Mouse (Mus musculus) heart, embryonic 16.5 days (tissue): ENCODE measurements around the gene Ccl22. TPM values are rescaled to one million over a fixed set of nuclear protein-coding genes. Genes with fewer than 3 reads are reported as not detected.
A peak's percentile ranks its signal among the peaks of the same experiment; 100 is the strongest.

Experiments
- ATAC-seq: fragments of 200-750 bp; cut with Nextera tagmentation; replicated peaks from 2 replicates; pipeline ENCODE4 v1.8.0; 2017; ENCODE audit warnings: moderate number of reproducible peaks; ENCODE audit not compliant: insufficient read depth, low FRiP score; ENCODE audit errors: extremely low read depth
- H3K27ac ChIP-seq: fragments of 300-500 bp; sonication (generic); 2 replicates; pipeline ENCODE4 v1.5.1; 2014; ENCODE audit warnings: mild to moderate bottlenecking, low read length, control low read depth, moderate library complexity
- H3K27me3 ChIP-seq: fragments of 300-500 bp; sonication (generic); 2 replicates; pipeline ENCODE4 v1.6.1; 2014; ENCODE audit warnings: low read length, mixed read lengths; ENCODE audit not compliant: control insufficient read depth, insufficient read depth
- H3K36me3 ChIP-seq: fragments of 300-500 bp; sonication (generic); 2 replicates; pipeline ENCODE4 v1.6.1; 2014; ENCODE audit not compliant: control insufficient read depth, insufficient read depth
- H3K4me1 ChIP-seq: fragments of 300-500 bp; sonication (generic); 2 replicates; pipeline ENCODE4 v1.6.1; 2014; ENCODE audit warnings: low read length, mixed read lengths; ENCODE audit not compliant: control insufficient read depth, insufficient read depth
- H3K4me2 ChIP-seq: fragments of 300-500 bp; sonication (generic); 2 replicates; pipeline ENCODE4 v1.6.1; 2014; ENCODE audit warnings: low read depth, mild to moderate bottlenecking, control low read depth, low read length
- H3K4me3 ChIP-seq: fragments of 300-500 bp; sonication (generic); 2 replicates; pipeline ENCODE4 v1.5.1; 2014; ENCODE audit warnings: mild to moderate bottlenecking, control low read depth, low read length
- H3K9ac ChIP-seq: fragments of 300-500 bp; sonication (generic); 2 replicates; pipeline ENCODE4 v1.6.1; 2014; ENCODE audit warnings: low read length, control low read depth
- H3K9me3 ChIP-seq: fragments of 300-500 bp; sonication (generic); replicated peaks from 2 replicates; pipeline ENCODE4 v1.6.1; 2016; ENCODE audit warnings: low read length; ENCODE audit not compliant: control insufficient read depth
- WGBS: fragments of 180-500 bp; shearing (Covaris S2); extraction: QIAGEN DNeasy Blood & Tissue Kit; methylation state at CpG from one replicate; pipeline ENCODE4 v1.1.7; 2014; 5-methylcytosine and 5-hydroxymethylcytosine counted together
- polyA plus RNA-seq: library from polyadenylated mRNA; unstranded; fragments of >200 nt; fragmentation: Nextera tagmentation; extraction: Ambion mirVana; gene quantifications from 2 replicates; pipeline ENCODE4 v1.2.1, GENCODE M21; 2015

The Ccl22 gene
- polyA plus RNA-seq, 1 experiment from 2014 or later, result 0.16 TPM

DNA sequence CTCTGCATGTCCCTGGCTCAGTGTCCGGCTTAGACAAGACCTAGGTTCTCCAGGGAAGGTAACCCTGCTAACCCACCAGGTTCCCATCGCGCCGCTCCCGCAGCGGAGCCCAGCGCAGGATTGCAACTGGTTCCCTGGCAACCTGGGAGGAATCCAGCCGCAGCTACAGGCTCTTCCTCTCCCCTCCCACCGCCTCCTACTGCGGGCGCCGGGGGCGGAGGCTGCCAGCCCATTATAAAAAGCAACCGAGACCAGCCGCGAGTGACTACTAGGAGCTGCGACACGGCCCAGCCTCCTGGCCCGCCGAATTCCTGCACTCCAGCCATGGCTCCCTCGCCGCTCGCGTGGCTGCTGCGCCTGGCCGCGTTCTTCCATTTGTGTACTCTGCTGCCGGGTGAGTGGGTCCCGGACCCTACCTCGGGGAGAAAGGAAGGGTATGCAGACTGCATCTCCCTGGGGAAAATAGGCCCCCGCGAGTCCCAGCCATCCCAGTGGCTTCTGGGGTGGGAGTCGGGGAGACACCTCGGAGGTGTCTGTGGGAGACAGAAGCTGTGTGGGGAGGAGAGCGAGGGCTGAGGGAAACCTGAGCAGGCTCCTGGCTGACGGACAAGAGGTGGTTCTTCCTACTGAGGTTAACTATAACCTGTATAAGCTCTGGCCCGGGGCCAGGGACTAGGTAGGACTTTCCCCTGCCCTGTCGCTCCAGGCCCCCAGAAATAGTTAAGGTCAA, 26.7 kb downstream of the Ccl22 start, which contains the start of gene Cx3cl1:
Gene Cx3cl1, plus strand, starts transcription at position 69 of the 730 bp plus-strand sequence.
- peaks cover 16% of the 10 kb centered on the region for H3K27me3 ChIP-seq
- ATAC-seq, result peak; percentile 84
- peak within 1 kb of the TSS; percentile 51; the same call in 1 of the 2 replicates for H3K27ac ChIP-seq
- H3K4me1 ChIP-seq, result peaks cover 16% of the 10 kb centered on the region
- 1% methylated on average over 38 of the region's 38 CpGs for WGBS
- H3K9me3 ChIP-seq, result no peaks in the 10 kb centered on the region
- H3K4me3 ChIP-seq, result peak within 1 kb of the TSS; percentile 64
- H3K9ac ChIP-seq, result peak within 1 kb of the TSS; percentile 76
- peak within 1 kb of the TSS; percentile 87 for H3K4me2 ChIP-seq
- no peaks in the 10 kb centered on the region for H3K36me3 ChIP-seq

DNA sequence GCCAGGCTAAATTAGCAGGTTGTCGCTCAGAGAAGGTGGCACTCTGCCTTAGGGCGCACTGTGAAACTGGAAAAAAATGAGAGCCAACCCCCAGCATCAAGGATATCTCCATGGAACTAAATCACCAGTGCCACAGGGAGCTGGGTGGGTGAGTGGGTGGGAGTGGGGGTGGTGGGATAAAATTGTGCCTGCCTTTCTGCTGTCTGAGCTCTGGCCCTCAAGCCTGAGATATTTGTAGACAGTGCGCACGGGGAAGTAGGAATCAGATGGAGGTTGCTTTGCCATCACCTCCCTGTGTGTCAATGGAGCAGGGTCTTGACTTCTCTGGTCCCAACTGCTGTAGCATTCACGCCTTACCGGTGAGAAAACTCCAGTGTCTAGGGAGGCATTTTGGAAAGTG, 27.7 kb downstream of the Ccl22 start:
- WGBS, result 58% methylated on average over 6 of the region's 6 CpGs
- ATAC-seq, result no peak
- H3K27ac ChIP-seq, result no peak overlapping the region
- H3K9ac ChIP-seq, result no peak overlapping the region
- H3K27me3 ChIP-seq, result peaks cover 16% of the 10 kb centered on the region
- no peaks in the 10 kb centered on the region for H3K9me3 ChIP-seq
- peak overlapping the region; percentile 87 for H3K4me2 ChIP-seq
- H3K4me3 ChIP-seq, result peak overlapping the region; percentile 64
- no peaks in the 10 kb centered on the region for H3K36me3 ChIP-seq
- peaks cover 20% of the 10 kb centered on the region for H3K4me1 ChIP-seq

DNA sequence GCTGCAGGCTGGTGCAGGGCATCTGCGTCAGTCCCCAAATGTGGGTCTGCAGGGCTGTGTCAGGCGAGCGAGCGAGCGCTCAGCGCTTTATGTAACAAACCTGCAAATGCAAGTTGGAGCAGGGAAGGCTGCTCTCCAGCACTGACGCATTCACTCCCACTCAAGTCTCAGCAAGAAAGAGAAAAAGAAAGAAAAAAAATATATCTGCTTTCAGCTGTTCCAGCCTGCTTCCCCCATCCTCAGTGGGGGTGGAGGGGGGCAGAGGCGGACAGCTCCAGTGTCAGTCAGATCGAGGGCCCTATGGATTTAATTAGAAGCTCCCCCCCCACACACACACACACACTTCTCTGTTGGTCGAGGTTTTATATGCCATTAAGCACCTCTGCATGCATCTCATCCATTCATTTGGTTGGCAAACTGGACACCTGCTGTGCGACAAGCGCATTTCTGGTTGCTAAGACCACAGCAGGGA, 28.3 kb downstream of the Ccl22 start:
- H3K4me2 ChIP-seq, result no peak overlapping the region
- no peak for ATAC-seq

DNA sequence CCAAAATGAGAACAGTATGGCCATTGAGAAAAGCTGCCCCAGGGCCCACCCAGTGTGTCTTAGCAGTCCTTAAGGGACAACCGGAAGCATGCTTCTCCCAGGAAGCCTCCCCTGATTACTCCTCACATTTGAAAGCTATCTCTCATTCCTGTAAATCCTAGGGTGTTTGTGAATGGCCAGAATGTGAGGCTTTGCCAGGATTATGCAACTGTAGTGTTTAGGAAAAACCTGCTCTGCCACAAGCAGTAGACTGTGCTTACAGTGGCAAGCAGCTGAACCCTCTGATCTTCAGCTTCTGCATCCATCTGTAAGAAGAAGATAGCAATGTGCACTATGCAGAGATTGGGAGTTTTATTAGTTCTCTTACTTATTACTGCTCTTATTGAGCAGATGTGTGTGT, 29.2 kb downstream of the Ccl22 start:
- WGBS, result 80% methylated on average over 1 of the region's 1 CpGs
- H3K4me3 ChIP-seq, result no peak overlapping the region
- no peak overlapping the region for H3K27ac ChIP-seq
- peaks cover 31% of the 10 kb centered on the region for H3K4me1 ChIP-seq
- no peak overlapping the region for H3K9ac ChIP-seq
- no peaks in the 10 kb centered on the region for H3K9me3 ChIP-seq
- ATAC-seq, result no peak
- no peak overlapping the region for H3K4me2 ChIP-seq
- H3K27me3 ChIP-seq, result peaks cover 16% of the 10 kb centered on the region
- no peaks in the 10 kb centered on the region for H3K36me3 ChIP-seq

More for the DNA sequence above, 28.3 kb downstream of the Ccl22 start:
- 51% methylated on average over 12 of the region's 12 CpGs for WGBS
- Histone ChIP-seq H3K27ac (no peak overlapping the region), H3K9ac (no peak overlapping the region), H3K4me3 (no peak overlapping the region), H3K36me3 (no peaks in the 10 kb centered on the region), H3K27me3 (peaks cover 16% of the 10 kb centered on the region), H3K4me1 (peaks cover 27% of the 10 kb centered on the region), H3K9me3 (no peaks in the 10 kb centered on the region)

DNA sequence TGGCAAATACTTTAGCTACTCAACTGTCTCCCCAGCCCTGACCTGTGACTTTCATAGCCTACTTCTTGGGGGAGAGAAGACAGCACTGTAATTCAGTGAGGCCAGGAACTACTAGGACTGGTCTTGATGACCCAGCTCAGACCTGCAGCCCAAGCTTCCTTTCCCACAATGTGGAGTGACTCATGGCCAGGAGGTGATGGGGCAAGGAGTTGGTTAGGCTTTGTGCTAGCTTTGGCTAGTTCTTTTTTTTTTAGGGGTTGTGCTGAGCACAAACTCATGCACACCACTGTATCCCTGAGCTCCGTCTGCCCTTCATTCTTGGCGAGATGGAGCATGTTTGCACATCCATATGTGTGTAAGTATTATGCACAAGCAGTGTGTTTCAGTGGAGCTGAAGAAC, 31.0 kb downstream of the Ccl22 start:
- Histone ChIP-seq H3K4me1 (peaks cover 28% of the 10 kb centered on the region), H3K4me3 (no peak overlapping the region), H3K36me3 (no peaks in the 10 kb centered on the region), H3K9me3 (no peaks in the 10 kb centered on the region), H3K4me2 (no peak overlapping the region), H3K27me3 (peaks cover 4% of the 10 kb centered on the region), H3K9ac (no peak overlapping the region), H3K27ac (no peak overlapping the region)
- 82% methylated on average over 2 of the region's 2 CpGs for WGBS
- ATAC-seq, result no peak

DNA sequence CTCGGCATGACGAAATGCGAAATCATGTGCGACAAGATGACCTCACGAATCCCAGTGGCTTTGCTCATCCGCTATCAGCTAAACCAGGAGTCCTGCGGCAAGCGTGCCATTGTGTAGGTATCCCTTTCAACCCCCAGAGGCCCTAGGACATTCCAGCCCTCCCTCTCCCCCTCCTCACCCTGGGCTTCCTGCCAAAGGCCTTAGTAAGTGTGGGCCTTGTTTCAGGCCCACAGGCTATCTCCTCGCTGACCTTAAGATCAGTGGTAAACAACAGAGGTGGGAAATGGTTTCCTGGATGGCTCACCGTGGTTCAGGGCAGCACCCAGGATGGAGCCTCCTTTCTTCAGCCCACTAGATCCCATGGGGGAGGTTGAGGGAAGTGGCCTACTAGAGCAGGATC, 32.6 kb downstream of the Ccl22 start:
- peak; percentile 67; the same call in 1 of the 2 replicates for ATAC-seq
- 23% methylated on average over 10 of the region's 10 CpGs for WGBS
- no peaks in the 10 kb centered on the region for H3K9me3 ChIP-seq
- H3K4me2 ChIP-seq, result no peak overlapping the region
- peak overlapping the region; percentile 53; the same call in 1 of the 2 replicates for H3K27ac ChIP-seq
- no peaks in the 10 kb centered on the region for H3K27me3 ChIP-seq
- no peak overlapping the region for H3K4me3 ChIP-seq
- no peaks in the 10 kb centered on the region for H3K36me3 ChIP-seq
- no peak overlapping the region for H3K9ac ChIP-seq
- H3K4me1 ChIP-seq, result peaks cover 21% of the 10 kb centered on the region

DNA sequence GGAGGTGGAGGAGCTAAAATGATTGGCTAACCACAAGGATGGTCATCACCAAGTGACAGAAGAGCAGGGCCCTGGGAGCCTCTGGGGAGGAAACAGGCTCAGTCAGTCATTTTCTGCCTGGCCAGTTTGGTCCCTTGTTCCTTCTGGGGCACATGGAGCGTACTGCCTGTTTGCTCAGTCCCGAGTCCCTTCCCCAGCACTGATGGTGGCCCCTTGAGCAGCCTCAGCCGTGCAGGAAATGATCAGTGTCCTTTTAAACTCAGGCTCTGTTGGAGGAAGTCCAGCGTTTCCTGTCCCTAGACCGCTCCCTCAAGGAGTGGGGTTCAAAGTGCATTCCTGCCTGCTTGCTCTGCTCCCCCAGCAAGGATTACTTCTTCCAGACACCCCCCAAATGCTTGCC, 33.1 kb downstream of the Ccl22 start:
- peak overlapping the region; percentile 53; the same call in 1 of the 2 replicates for H3K27ac ChIP-seq
- no peaks in the 10 kb centered on the region for H3K36me3 ChIP-seq
- no peak overlapping the region for H3K4me3 ChIP-seq
- peaks cover 21% of the 10 kb centered on the region for H3K4me1 ChIP-seq
- H3K4me2 ChIP-seq, result no peak overlapping the region
- peak; percentile 75; the same call in 1 of the 2 replicates for ATAC-seq
- no peaks in the 10 kb centered on the region for H3K9me3 ChIP-seq
- H3K9ac ChIP-seq, result no peak overlapping the region
- 35% methylated on average over 5 of the region's 5 CpGs for WGBS
- H3K27me3 ChIP-seq, result no peaks in the 10 kb centered on the region

DNA sequence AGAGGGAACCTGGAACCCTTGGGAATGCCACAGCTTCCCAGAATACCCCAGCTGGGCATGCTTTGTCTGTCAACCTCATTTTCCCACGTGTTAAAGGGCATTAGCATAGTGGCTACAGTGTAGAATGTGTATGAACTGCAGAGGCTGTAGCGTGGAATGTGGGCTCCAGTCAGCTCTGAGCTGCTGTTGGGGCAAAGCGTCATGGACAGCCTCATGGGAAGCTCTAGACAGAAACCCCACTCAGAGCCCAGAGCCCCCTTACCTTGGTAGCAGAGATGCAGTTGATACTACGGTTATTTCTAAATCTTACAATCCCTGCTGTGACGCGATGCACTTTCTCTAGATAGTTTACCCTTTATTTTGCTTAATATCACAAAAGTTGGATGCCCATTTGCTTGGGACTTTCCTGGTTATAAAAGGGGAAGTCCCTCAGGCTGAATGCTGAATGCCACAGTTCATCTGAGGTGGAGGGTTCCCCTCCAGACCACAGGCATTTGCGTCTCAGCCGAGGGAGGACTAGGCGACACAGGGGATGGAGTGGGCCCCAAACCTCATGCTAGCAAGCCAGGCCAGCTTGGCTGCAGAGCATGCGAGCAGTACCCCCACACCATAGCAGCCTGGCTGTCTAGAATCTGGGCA, 33.6 kb downstream of the Ccl22 start:
- Histone ChIP-seq H3K9ac (no peak overlapping the region), H3K4me2 (no peak overlapping the region), H3K4me1 (peaks cover 21% of the 10 kb centered on the region), H3K9me3 (no peaks in the 10 kb centered on the region), H3K27me3 (no peaks in the 10 kb centered on the region), H3K4me3 (no peak overlapping the region), H3K36me3 (no peaks in the 10 kb centered on the region), H3K27ac (peak overlapping the region; percentile 3; the same call in 1 of the 2 replicates)
- 60% methylated on average over 10 of the region's 10 CpGs for WGBS
- ATAC-seq, result no peak
